Mouse (Mus musculus) limb, embryonic 12.5 days (tissue): Measurements from ENCODE around the gene 1700015G11Rik. TPM values are rescaled to one million over a fixed set of nuclear protein-coding genes. Genes with fewer than 3 reads are reported as not detected.

Experiments
- ATAC-seq: fragments of 200-750 bp; cut with Nextera tagmentation; 2 replicates; pipeline ENCODE4 v1.8.0; 2017; ENCODE audit warnings: low read depth, moderate TSS enrichment; ENCODE audit not compliant: insufficient number of reproducible peaks, insufficient read depth, low FRiP score, low TSS enrichment
- H3K27ac ChIP-seq: fragments of 300-500 bp; sonication (generic); 2 replicates; pipeline ENCODE4 v1.5.1; 2016; ENCODE audit warnings: mild to moderate bottlenecking, moderate library complexity
- H3K27me3 ChIP-seq: fragments of 300-500 bp; sonication (generic); 2 replicates; pipeline ENCODE4 v1.6.1; 2016; ENCODE audit warnings: mild to moderate bottlenecking, moderate library complexity
- H3K36me3 ChIP-seq: fragments of 300-500 bp; sonication (generic); 2 replicates; pipeline ENCODE4 v1.6.1; 2016; ENCODE audit warnings: mild to moderate bottlenecking, moderate library complexity
- H3K4me1 ChIP-seq: fragments of 300-500 bp; sonication (generic); replicated peaks from 2 replicates; pipeline ENCODE4 v1.6.1; 2016
- H3K4me2 ChIP-seq: fragments of 300-500 bp; sonication (generic); 2 replicates; pipeline ENCODE4 v1.6.1; 2016; ENCODE audit warnings: mild to moderate bottlenecking, moderate library complexity
- H3K4me3 ChIP-seq: fragments of 300-500 bp; sonication (generic); replicated peaks from 2 replicates; pipeline ENCODE4 v1.5.1; 2016; ENCODE audit warnings: mild to moderate bottlenecking
- H3K9ac ChIP-seq: fragments of 300-500 bp; sonication (generic); replicated peaks from 2 replicates; pipeline ENCODE4 v1.6.1; 2016; ENCODE audit warnings: mild to moderate bottlenecking, moderate library complexity
- H3K9me3 ChIP-seq: fragments of 300-500 bp; sonication (generic); 2 replicates; pipeline ENCODE4 v1.6.1; 2016; ENCODE audit warnings: mild to moderate bottlenecking, moderate library complexity
- WGBS: fragments of 180-500 bp; shearing (Covaris S2); methylation state at CpG from one replicate; pipeline ENCODE4 v1.1.7; 2016; 5-methylcytosine and 5-hydroxymethylcytosine counted together
- polyA plus RNA-seq: library from polyadenylated mRNA; unstranded; fragments of >200 nt; fragmentation: Nextera tagmentation; extraction: Ambion mirVana; gene quantifications from 2 replicates; pipeline ENCODE4 v1.2.1, GENCODE M21; 2016

The 1700015G11Rik gene
- polyA plus RNA-seq, 1 experiment from 2014 or later = not detected

GRCm38 (mm10) chr7:52005511-52006295 lies 9.8 kb downstream of the 1700015G11Rik start, which contains the start of gene Svip:
Gene Svip (minus strand): TSS chr7:52006018.
- Histone ChIP-seq H3K4me2 (peak within 1 kb of the TSS; percentile 86), H3K36me3 (no peaks in the 10 kb centered on the region), H3K4me1 (no peaks in the 10 kb centered on the region), H3K27me3 (peaks cover 32% of the 10 kb centered on the region), H3K9me3 (no peaks in the 10 kb centered on the region), H3K4me3 (peak within 1 kb of the TSS; percentile 55), H3K9ac (peak within 1 kb of the TSS; percentile 42; the same call in 1 of the 2 replicates), H3K27ac (no peak within 1 kb of the TSS)
- WGBS = 1% methylated on average over 41 of the region's 47 CpGs
- ATAC-seq = peak; percentile 95

GRCm38 (mm10) chr7:51991020-51991419 lies 24.5 kb downstream of the 1700015G11Rik start:
- Histone ChIP-seq H3K27me3 (no peaks in the 10 kb centered on the region), H3K9me3 (no peaks in the 10 kb centered on the region), H3K9ac (no peak overlapping the region), H3K27ac (no peak overlapping the region), H3K4me3 (no peak overlapping the region), H3K4me1 (no peaks in the 10 kb centered on the region), H3K36me3 (peaks cover 12% of the 10 kb centered on the region), H3K4me2 (no peak overlapping the region)
- WGBS = 96% methylated on average over 3 of the region's 3 CpGs
- ATAC-seq = no peak

- H3K4me2 ChIP-seq = no peak overlapping the region
- no peak for ATAC-seq
- 65% methylated on average over 6 of the region's 6 CpGs for WGBS
- H3K9me3 ChIP-seq = no peaks in the 10 kb centered on the region
- no peak overlapping the region for H3K27ac ChIP-seq
- H3K4me3 ChIP-seq = no peak overlapping the region
- peaks cover 5% of the 10 kb centered on the region; the same call in 1 of the 2 replicates for H3K36me3 ChIP-seq
- H3K27me3 ChIP-seq = no peaks in the 10 kb centered on the region
- H3K9ac ChIP-seq = no peak overlapping the region
- H3K4me1 ChIP-seq = no peaks in the 10 kb centered on the region
Observed at GRCm38 (mm10) chr7:51986909-51987308, 28.6 kb downstream of the 1700015G11Rik start.

DNA sequence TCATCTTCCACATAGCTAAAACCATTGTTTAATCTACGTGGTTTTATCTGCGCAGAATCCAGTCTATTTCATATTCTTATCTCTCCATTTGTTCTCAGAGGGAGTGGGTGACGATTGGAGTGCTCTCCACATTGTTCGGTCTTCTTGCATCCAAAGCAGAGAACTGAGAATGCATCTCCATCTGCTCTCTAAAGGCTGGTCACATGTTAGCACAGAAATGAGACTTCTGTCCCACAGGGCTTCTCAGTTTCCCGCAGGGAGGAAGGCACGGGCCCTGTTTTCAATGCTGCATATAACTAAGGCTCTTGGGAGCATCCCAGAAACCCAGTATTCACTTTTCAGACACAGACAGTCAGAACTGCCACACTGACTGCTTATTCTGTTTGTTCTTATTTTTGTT lies 29.8 kb downstream of the 1700015G11Rik start:
- WGBS = 84% methylated on average over 6 of the region's 6 CpGs
- H3K27me3 ChIP-seq = no peaks in the 10 kb centered on the region
- H3K4me1 ChIP-seq = no peaks in the 10 kb centered on the region
- ATAC-seq = no peak
- H3K4me3 ChIP-seq = no peak overlapping the region
- H3K27ac ChIP-seq = no peak overlapping the region
- H3K9me3 ChIP-seq = no peaks in the 10 kb centered on the region
- H3K36me3 ChIP-seq = peaks cover 6% of the 10 kb centered on the region; the same call in 1 of the 2 replicates
- no peak overlapping the region for H3K4me2 ChIP-seq
- no peak overlapping the region for H3K9ac ChIP-seq

GRCm38 (mm10) chr7:51982303-51982702 lies 33.2 kb downstream of the 1700015G11Rik start:
- H3K36me3 ChIP-seq = peaks cover 12% of the 10 kb centered on the region; the same call in 1 of the 2 replicates
- ATAC-seq = no peak

DNA sequence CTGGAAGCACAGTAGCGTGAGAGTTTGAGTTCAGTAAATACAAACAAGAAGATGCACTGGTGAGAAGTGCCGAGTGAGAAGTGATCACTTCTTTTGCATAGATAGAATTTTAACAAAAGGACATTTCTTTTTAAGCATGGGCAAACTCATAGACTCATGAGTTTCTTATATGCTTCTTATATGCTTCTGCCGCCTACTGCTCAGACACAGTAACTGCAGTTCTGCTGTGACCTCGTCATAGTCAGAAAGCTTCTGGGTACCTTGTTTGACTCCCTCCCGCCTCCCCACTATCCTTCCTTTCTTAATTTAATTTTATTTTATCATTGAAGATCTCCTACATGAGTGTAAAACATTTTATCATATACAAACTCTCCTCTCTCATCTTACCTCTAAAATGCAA lies 36.3 kb downstream of the 1700015G11Rik start:
- H3K27me3 ChIP-seq = no peaks in the 10 kb centered on the region
- H3K36me3 ChIP-seq = peaks cover 18% of the 10 kb centered on the region; the same call in 1 of the 2 replicates
- no peak for ATAC-seq
- peaks cover 8% of the 10 kb centered on the region; the same call in 1 of the 2 replicates for H3K4me1 ChIP-seq
- no peaks in the 10 kb centered on the region for H3K9me3 ChIP-seq
- WGBS = 44% methylated on average over 5 of the region's 5 CpGs
- H3K4me3 ChIP-seq = no peak overlapping the region
- H3K27ac ChIP-seq = no peak overlapping the region
- H3K9ac ChIP-seq = no peak overlapping the region
- no peak overlapping the region for H3K4me2 ChIP-seq

More at GRCm38 (mm10) chr7:51982303-51982702, 33.2 kb downstream of the 1700015G11Rik start:
- Histone ChIP-seq H3K4me3 (no peak overlapping the region), H3K9ac (no peak overlapping the region), H3K4me1 (no peaks in the 10 kb centered on the region), H3K4me2 (no peak overlapping the region), H3K27me3 (no peaks in the 10 kb centered on the region), H3K9me3 (no peaks in the 10 kb centered on the region), H3K27ac (no peak overlapping the region)
- 17% methylated on average over 1 of the region's 1 CpGs for WGBS

GRCm38 (mm10) chr7:51975181-51975580 lies 40.3 kb downstream of the 1700015G11Rik start:
- Histone ChIP-seq H3K9ac (no peak overlapping the region), H3K4me1 (peaks cover 22% of the 10 kb centered on the region), H3K4me2 (no peak overlapping the region), H3K27me3 (no peaks in the 10 kb centered on the region), H3K4me3 (no peak overlapping the region), H3K36me3 (peaks cover 16% of the 10 kb centered on the region; the same call in 1 of the 2 replicates), H3K9me3 (no peaks in the 10 kb centered on the region), H3K27ac (peak overlapping the region; percentile 35; the same call in 1 of the 2 replicates)
- ATAC-seq = no peak
- WGBS = 73% methylated on average over 6 of the region's 6 CpGs

- no peak overlapping the region for H3K27ac ChIP-seq
- 77% methylated on average over 2 of the region's 2 CpGs for WGBS
- H3K4me3 ChIP-seq = no peak overlapping the region
- no peak for ATAC-seq
- H3K27me3 ChIP-seq = no peaks in the 10 kb centered on the region
- H3K4me1 ChIP-seq = peaks cover 33% of the 10 kb centered on the region
- no peak overlapping the region for H3K4me2 ChIP-seq
- no peak overlapping the region for H3K9ac ChIP-seq
- H3K9me3 ChIP-seq = no peaks in the 10 kb centered on the region
- peaks cover 15% of the 10 kb centered on the region; the same call in 1 of the 2 replicates for H3K36me3 ChIP-seq
Observed at GRCm38 (mm10) chr7:51973526-51973925, 42.0 kb downstream of the 1700015G11Rik start.

DNA sequence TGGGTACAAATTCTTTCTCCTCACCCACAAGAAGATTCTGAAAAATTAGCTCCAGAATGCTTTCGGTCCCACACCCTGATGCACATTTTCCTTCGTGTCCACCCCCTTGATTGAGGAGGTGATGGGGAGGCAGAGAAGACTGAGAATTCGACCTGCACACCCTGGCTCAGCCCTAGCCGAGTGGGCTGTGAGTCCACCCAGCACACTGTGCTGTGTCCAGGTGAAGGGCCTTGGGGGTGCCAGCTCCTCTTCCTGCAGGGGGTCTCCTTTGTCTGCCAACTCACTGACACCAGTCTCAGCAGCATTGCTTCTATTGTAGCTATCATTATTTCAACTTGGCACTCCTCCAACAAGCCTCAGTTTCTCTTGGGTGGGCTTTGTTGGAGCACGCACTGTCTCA lies 42.4 kb downstream of the 1700015G11Rik start:
- no peak for ATAC-seq
- Histone ChIP-seq H3K9ac (no peak overlapping the region), H3K4me3 (no peak overlapping the region), H3K36me3 (peaks cover 15% of the 10 kb centered on the region; the same call in 1 of the 2 replicates), H3K9me3 (no peaks in the 10 kb centered on the region), H3K27ac (no peak overlapping the region), H3K4me2 (no peak overlapping the region), H3K27me3 (no peaks in the 10 kb centered on the region), H3K4me1 (peaks cover 37% of the 10 kb centered on the region)
- WGBS = 70% methylated on average over 5 of the region's 5 CpGs

DNA sequence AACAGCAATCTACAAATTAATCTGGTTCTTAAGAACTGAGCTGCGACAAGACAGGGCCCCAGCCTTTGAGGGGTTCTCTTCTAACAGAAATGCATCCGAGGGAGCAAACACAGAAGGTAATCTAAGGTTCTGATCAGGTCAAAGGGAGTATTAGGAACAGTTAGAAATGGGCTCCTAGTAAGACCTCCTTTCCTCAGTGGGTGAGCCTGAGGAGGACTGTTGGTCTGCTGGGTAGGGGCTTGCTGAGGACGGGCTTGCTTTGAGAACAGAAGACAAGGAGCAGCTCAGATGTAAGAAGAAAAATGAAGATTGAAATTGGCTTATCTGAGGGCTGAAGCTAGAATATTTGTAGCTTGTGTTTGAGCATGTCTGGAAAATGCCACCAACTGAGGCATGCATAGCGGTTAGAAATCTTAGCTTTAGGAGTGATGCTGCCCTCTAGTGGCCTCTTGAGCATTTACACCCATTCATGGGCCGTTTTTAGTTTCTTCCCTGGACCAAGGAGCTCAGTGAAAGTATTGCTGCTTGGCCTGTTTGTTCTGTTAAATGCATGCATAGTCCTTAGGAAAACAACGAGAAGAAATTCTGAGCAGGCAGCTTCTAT lies 43.2 kb downstream of the 1700015G11Rik start:
- peak overlapping the region; percentile 53; the same call in 1 of the 2 replicates for H3K27ac ChIP-seq
- H3K4me1 ChIP-seq = peaks cover 37% of the 10 kb centered on the region
- WGBS = 33% methylated on average over 6 of the region's 6 CpGs
- ATAC-seq = no peak
- peaks cover 19% of the 10 kb centered on the region for H3K36me3 ChIP-seq
- H3K4me3 ChIP-seq = no peak overlapping the region
- no peaks in the 10 kb centered on the region for H3K27me3 ChIP-seq
- H3K9me3 ChIP-seq = no peaks in the 10 kb centered on the region
- H3K4me2 ChIP-seq = no peak overlapping the region
- H3K9ac ChIP-seq = no peak overlapping the region

DNA sequence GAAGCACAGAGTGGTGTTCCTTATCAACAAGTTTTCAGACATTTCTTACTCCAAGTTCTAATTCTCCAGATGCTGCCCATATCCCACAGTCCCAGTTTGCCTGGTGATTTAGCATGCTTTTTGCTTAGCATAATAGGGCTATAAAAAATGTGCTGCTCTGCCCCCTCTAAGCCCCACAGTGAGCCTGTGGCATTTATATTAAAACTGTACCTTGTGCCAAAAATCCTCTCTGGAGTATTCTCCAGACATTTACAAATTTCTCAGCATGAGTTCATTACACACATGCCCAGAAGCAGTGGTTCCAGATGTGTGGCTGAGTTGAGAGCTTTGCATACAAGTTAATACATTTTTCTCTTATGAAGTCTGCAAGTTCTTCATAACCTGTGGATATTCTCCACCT lies 46.1 kb downstream of the 1700015G11Rik start:
- Histone ChIP-seq H3K9me3 (no peaks in the 10 kb centered on the region), H3K4me3 (no peak overlapping the region), H3K36me3 (peaks cover 27% of the 10 kb centered on the region), H3K9ac (no peak overlapping the region), H3K27me3 (no peaks in the 10 kb centered on the region), H3K4me1 (peaks cover 28% of the 10 kb centered on the region), H3K4me2 (no peak overlapping the region), H3K27ac (peak overlapping the region; percentile 82)
- ATAC-seq = peak; percentile 82
